Mouse (Mus musculus): ENCODE results near the gene Ttll13.

Ttll13 gene

DNA sequence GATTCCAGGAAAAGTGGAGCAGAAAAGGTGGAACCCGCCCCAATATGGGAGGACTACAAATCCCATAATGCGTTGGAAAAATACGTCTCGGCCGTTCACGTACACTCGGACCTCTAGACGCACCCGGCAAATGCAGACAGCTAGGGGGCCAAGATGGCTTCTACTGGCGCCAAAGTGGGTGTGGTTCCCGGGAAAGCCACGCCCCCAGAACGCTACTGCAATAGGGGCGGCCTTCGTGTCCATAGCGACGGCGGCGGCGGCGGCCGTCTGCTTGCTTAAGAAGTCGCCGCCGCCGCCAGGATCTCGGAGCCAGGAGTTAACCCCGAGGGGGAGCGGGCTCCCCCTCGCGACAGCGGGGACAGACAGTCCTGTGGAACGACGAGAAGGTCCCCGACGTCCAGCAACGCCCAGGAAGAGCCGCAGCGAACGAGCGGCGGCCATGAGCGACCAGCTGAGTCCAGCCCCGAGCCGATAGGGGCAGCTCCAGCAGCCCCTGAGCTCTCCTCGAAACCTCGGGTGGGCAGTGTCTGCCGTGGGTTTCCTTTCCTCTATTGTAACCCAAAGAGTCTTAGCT lies at the start of gene Ttll13:
Ttll13 (plus strand) TSS at position 229 of the 574 bp plus-strand sequence.
- peak; percentile 96 for DNase-seq (ENCODE audit: low read depth)

DNA sequence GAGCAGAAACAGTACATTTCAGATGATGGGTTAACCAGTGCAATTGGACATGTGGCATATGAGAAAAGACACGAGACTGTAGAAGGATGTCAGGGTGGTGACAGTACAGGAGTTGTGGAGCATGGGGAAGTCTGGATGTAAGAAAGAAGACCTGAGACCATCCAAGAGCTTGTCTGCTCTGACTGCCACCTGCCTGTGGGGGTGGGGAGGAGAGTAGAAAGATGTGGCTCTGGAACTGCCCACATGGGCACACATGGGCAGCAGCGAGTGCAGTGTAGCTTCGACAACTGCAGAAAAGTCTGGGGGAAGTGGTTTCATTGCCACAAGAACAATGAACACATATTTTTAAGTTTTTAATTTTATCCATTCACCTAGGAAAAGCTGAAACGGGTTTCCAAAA lies 48.8 kb upstream of the Ttll13 start:
- peak; percentile 51 for DNase-seq (ENCODE audit: low read depth)

DNA sequence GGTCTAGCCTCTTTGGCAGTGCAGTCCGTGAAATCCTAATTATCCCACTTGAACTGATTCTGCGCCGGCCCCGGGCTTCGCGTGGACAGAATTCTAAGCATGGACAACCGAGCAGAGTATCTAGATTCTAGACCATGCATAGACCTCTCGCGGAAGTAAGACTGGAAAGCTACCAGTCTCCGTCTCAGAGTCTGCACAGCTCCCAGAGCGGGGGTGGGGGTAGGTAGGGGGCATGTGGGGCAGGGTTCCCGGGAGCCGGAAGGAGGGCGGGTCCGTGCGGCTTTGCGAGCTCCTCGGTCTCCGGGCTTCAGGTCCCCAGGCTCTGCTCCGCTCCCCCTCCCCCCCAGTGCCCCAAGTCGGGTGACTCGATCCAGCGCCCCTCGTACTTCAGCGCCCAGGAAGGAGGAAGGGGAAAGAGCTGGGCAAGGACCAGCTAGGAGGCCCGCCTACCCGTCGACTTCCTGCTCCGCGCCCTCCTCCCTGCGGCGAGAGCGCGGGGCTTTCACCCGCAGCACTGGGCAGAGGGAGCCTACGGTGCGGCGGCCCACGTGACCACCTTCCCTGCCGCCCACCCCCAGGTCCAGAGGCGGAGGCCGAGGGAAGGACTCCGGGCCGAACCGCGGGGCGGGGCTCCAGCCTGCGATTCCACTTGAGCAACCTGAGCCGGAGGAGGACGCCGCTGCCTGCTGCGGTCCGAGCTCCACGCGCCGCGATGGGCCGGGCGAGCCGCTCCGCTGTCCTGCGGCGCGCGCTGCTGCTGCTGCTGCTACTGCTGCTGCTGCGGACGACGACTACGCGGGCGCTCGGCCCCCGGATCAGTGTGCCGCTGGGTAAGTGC lies 48.0 kb upstream of the Ttll13 start:
- DNase-seq (ENCODE audit: low read depth) = peak; percentile 75

DNA sequence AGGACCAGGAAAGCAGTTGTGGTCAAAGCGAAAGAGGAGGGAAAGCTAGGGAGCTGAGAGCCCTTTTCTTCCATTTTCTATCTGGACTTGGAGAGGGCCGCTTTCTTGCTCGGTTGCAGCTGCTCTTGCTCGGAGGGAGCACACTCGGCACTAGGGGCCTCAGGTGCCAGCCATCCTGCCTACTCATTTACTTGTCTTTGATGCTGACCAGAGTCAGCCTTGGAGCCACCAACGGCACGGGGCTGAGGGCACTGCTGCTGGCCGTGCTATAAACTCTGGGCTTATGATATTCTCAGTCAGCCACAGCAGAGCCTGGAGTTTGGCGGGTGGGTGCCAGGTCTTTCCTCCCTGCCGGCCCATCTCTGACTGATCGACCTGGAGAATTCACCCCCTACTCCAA lies 47.3 kb upstream of the Ttll13 start:
- DNase-seq (ENCODE audit: low read depth) = peak; percentile 45

DNA sequence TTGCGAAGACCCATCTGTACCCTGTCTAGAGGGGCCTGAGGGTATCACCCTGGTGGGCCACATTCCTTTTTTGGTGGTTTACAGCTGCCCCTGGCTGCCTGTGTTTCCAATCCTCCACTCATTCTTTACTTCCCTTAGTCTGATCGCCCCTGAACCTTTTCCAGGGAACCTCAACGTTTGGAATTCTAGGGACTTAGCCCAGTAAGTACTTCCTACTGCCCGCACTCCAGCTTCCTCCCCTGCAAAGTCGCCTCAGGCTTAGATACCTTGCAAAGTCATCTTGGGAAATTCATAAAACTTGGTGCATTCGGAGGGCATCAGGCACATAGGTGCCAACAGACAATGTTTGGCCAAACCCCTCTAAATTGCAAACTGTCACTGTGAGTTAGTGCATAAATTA lies 46.9 kb upstream of the Ttll13 start:
- DNase-seq (ENCODE audit: low read depth) = no peak

DNA sequence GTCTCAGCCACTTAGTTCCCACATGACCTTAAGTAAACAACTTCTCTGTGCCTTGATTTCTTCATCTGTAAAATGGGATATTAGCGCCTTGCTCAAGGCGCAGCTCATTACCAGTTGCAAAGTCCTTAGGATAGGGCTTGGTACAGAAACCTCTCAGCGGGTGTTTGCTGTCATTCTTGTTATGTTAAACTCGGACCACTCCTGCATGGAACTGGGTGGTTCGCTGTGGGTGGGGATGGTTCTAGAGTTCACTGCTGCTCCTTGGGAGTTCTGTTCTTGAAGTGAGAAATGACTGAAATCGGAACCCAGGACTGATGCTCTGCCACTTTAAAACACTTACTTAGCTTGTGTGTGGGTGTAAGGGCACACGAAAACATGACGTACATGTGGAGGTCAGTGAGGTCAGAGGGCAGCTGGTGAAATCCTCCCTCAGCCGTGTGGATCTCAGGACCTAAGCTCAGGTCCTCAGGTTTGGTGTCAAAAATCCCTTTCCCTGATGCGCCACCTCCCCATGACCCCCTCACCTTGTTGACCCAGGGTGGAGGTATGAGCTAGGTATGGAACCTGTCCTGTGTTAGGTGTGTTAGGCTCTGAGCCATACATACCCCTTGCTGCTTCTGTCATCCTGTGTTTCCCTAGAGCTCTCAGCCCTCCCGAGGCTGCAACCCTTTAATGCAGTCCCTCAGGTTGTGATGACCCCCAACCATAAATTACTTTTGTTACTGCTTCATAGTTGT lies 46.2 kb upstream of the Ttll13 start:
- DNase-seq (ENCODE audit: low read depth) = no peak

DNA sequence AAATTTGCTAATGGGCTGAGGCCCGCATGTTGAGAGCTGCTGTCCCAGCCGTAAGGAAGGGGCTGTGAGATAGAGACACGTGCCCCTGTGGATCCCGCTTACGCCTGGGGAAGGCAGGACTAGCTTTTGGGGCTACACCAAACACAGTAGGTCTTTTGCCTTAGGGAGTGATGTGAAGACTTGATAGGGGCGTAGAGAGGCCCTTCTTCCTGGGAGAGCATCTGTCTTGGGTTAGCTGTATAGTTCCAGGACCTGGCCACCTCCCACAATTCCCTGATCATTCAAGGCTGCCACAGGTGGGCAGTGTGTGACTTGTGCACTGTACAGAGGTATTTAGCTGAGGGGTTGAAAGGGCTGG lies 45.6 kb upstream of the Ttll13 start:
- DNase-seq (ENCODE audit: low read depth) = no peak

DNA sequence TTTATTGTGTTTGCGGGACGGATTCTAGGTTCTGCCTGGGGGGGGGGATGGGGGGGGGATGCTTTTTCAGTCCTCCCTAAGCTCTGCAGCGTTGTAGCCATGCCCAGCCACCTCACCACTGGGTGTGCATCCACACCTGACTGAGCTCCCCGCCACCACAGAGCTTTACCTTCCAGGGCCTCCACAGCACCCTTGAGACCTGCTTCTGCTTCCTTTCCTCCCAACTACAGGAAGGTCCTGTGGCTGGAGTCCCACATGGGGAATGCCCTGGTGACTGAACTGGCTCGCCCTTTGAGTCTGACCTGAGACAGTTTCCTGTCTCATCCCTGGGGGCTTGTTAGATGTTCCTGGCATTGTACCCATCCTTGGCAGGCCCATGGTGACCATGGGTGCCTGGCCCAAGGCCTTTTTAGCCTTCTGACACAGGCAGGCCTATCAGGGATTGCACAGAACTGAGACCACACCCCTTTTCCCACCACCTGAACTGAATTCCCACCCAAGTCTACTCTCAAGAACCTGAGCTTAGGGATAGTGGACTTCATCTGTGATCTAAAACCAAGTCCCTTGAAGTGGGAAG lies 45.1 kb upstream of the Ttll13 start:
- DNase-seq (ENCODE audit: low read depth) = no peak

DNA sequence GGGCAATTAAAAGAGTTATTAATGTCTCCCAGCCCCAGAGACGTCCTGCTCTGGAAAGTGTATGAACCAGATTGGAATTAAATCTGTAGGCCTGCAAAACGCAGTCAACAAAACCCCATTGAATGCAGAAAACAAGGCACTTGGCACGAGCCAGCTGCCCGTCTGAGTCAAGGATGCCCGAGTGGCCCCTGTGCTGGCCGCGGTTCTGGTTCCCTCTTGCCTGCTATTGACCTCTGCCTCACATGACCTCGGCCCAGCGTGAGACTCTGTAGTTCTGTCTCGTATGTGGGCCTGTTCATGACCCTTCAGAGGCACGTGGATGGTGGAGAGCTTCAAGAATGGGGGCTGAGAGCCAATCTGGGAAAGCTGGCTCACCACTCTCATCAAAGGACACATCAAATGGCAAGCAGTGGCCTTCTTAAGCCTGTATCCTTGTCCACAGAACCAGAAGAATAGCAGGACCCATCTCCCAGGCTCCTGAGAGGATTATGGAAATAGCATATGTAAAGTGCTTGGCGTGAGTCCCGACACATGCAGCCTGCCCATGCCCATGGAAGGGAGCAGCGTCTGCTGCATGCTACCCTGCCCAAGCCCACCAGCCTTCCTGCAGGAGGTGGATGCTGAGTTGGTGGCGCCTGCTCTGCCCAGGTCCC lies 44.2 kb upstream of the Ttll13 start:
- no peak for DNase-seq (ENCODE audit: low read depth)

DNA sequence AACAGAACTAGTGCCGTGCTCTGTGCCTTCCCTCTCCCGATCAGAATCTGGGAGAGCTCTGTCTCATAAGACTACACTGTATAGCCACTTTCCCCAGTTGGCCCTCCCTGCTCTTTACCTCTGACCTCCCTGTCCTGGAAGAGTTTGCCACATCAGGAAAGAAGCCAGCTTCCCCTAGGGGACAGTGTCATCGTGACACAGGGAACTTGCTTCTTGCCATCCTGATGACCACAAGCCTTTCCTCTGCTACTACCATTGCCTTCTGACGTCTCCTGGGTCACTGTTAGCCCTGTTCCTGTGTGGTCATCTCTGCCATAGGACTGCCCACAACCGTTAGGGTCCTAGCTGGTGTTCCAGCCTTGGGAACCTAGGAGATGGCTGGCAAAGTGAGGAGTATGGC lies 43.2 kb upstream of the Ttll13 start:
- no peak for DNase-seq (ENCODE audit: low read depth)

DNA sequence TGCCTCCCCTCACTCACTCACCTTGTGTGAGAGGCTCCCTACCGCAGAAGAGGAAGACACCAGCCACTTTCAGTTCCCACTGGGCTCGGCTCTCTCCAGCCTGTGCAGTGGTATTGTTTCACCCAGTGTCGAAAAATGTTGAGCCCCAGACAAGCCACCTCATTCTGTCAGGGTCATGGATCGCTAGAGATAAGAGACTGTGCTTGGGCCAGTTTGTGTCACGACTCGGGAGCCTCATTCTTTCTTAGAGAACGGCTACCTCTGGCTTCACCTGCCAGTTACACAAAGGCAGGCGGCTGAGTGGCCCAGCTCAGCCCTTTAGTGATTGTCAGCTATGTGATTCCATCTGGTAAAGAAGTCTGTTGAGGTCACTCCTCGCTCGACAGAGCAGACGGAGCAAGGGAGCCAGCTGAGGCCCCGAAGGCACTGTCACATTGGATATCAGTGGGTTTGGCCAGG lies 42.5 kb upstream of the Ttll13 start:
- no peak for DNase-seq (ENCODE audit: low read depth)

DNA sequence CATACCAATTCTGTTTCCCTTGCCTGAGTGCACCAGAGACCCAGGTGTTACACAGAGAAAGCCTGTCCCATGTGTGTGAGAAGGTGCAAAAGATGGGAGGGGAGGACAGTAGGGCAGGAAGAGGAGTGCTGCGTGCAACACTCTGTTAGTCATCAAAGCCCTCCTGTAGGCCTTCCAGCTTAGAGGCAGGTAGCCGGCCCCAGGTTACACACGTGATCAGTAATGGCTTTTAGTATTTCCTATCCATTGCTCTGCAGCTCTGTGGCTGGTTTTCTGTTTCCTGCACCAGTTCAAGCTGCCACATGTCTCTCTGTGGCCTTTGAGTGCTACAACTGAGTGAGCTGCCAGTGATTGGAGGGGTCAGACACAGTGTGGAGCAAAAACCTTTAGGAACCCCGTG lies 41.8 kb upstream of the Ttll13 start:
- DNase-seq (ENCODE audit: low read depth) = peak; percentile 78

DNA sequence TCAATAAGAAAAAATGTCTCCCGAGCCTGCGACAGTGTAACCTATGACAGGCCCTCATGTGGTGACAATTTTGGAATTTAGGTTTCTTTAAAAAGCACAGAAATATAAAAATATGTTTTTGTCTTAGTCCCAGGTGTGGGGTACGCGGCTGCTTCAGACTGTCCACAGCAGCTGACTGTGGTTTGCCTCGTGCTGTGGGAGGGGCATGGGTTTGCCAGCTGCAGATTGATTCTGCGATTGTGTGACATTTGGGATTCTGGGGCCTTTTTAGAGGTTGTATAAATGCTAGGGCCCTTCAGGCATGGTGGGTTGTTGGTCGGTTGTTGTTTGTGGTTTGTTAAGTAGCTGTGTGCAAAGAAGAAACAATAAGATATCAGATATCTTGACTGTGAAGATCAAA lies 41.2 kb upstream of the Ttll13 start:
- DNase-seq (ENCODE audit: low read depth) = no peak

DNA sequence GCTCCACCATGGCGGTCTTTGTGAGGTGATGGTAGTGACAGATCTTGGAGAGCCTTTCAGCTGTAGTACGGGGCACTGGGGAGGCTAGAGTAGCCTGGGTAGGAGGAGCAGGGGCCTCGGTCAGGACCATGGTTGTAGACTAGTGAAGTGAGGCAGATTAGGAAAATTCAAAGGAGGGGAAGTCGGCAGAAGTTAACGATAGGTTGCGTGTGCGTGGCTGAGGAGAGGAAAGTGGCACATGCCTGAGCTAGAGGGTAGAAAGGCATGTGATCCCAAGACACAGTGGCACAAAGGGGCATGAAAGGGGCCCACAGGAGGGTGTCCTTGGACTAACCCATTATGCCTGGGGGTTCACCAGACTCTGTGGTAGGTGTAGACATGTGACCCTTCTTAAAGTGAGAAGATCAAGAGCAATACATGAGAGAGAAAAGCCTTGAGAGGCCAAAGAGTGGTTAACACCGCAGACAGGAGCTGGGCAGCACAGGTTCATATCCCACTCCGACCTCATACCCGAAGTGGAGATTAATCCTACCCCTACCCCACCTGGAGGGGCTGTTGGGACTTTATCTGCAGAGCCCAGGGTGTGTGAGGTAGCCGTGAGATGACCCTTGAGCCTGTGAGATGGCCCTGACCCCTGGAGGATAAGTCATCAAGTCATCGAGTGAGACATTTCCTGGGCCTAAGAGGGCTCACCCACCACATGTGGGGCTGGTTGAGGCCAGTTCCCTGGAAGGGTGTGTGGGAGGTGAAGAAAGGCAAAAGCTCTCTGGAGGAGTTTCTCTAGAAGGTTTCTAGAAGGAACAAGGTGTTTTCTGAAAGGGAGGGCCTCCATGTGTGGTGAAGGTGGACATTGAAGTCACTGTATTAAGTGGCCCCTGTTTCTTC lies 40.2 kb upstream of the Ttll13 start:
- DNase-seq (ENCODE audit: low read depth) = no peak

DNA sequence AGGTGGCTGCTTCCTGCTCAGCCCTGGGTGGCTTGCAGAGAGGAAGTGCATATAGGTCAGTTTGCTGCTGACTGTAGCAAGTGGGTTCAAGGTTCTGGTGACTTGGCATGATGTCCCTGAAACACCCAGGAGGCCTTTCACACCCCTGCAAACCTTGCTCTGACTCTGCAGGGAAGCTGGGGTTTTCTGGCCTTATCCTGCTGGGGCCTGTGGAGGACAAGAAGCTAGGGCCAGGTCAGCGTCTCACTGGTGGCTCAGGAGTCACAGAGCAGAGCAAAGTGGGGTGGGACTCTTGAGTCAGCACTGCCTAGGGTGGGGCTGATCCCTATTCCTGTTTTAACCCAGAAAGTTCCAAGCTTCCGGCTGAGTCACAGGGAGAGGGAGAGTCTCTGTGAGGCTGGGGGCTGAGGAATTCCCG lies 38.9 kb upstream of the Ttll13 start:
- no peak for DNase-seq (ENCODE audit: low read depth)

DNA sequence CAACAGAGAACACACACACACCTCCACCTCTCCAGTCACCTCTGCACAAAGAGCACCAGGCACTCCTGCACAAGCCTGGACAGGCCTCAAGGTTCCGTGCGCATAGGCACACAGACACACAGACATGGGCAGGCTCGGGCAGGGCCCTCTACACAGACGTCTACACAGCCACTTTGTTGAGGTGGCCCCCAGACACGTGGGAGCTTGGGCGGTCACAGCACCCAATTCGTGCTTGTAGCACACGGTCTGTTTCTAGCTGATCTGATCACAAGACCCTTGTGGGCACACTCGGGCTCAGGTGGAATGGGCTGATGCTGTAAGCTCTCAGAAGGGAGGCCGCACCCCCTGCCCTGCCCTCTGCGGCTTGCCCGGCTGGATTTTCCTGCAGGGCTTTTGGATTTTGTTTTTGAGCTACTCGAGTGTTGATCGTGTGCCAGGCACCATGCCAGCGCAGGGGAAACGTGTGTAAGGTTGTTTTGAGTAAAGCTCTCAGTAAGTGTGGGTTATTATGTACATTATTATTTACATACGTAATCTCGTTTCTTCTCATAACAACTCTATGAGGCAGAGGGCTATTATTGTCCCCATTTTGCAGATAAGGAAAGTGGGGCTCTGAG lies 38.0 kb upstream of the Ttll13 start:
- DNase-seq (ENCODE audit: low read depth) = no peak

DNA sequence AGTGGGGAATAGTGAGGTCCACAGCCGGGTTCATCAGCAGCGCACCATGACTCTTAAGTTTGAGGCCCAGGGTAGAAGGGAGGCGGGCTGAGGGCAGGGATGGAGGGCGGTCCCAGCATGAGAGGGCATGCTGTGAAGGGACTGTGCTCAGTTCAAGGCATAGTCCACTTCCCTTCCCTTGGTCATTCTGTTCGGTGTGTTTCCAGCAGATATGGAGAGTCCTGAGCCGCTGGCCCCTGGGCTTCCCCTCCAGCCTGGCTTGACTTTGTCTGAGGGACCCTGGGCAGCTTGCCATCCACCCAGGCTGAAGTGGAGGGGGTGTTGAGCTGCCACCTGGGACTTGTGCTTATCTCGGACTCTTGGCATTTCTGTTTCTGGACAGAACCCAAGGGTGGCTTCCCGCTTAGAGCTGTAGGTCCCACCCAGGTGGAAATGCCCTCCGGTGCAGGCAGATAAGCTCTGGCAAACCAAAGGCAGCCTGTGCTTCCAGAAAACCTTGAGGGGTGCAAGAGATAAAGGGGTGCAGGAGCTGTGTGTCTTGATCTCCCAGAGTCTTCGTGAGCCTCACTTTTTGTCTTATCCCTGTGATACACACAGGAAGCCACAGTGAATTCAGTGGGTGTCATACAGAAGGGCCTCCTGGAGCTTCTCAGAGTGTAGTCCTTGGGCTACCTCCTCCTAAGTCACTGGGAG lies 37.3 kb upstream of the Ttll13 start:
- peak; percentile 41 for DNase-seq (ENCODE audit: low read depth)

DNA sequence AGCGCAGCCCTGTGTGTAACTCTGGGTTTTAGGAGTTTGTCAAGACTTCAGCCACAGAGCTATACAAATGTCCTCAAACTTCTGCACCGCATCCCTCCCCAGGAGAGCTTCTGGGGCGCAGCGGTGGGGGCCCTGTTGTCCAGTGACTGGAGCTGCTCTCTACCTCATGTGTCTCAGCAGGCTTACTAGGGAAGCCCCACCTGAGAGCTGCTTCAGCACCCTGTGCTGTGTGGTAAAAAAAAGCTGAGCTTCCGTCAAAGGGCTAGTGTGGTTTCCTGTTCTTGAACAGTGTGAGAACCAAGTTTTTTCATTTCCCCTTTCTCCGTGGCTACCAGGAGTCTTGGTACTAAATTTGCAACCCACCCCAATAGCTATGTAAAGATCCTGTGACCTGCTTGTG lies 36.5 kb upstream of the Ttll13 start:
- peak; percentile 86 for DNase-seq (ENCODE audit: low read depth)

DNA sequence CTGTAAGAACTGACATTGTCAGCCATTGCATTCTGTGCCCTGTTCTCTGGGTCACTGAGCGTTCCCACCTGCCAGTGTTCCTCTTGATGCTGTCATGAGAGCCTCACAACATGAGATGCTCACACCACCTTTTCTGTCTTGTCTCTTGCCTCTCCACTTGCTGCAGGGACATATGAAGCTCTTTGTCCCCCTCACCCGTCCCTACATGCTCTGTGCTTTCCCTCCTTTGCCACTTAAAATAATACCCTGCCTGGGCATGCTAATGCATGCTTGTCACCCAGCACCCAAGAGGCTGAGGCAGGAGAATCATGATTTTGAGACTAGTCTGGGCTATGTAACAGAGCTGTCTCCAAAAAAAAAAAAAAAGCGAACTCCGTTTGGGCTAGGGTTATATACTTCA lies 35.2 kb upstream of the Ttll13 start:
- no peak for DNase-seq (ENCODE audit: low read depth)

DNA sequence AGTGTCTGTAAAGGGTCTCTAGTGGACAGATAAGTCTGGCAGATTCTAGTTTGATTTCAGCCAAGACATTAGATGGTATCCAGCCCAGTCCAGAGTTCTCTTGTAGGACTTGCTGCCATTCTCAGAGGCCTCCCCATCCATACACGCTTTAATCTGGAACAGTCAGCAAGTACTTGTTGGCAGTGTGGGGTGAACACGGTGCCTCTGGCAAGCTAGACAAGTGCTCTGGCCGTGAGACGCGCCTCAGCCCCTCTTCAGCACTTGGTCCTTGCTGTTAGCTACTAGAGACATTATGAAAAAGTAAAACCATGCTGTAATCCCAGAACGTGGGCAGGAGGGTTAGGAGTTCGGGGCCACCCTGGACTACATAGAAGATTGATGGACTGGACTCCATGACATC lies 32.6 kb upstream of the Ttll13 start:
- DNase-seq (ENCODE audit: low read depth) = no peak
